8 mouse cellular contexts compared by ENCODE assay signal in the genomic region with DNA sequence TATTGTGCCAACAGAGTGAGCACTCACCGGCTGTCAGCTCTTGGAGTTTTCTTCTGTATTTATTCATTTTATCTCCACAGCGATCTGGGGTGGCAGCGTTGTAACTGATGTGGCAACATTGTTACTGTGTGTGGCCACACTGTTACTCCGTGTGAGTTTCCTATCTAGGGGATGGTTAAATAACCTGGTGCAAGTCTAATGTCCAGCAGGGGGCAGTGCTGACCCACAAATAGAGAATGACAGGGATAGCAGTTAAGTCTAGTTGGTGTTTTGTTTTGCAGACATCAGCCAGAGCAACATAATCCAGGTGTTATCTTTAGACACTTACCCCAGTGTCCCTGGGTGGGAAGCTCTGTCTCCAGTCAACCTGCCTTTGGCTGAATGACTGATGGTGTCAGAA. TPM values are rescaled to one million over a fixed set of nuclear protein-coding genes. Genes with fewer than 3 reads are reported as not detected.
A peak's percentile ranks its signal among the peaks of the same experiment; 100 is the strongest.
DNase-seq lines count a peak whose midpoint lies in the region; ATAC-seq and TF ChIP-seq lines count a peak whose summit lies in the region.

No protein-coding gene starts in this region.

- no peak overlapping the region for H3K27ac ChIP-seq in liver, adult 2 months (replicated peaks; ENCODE audit: insufficient read depth, low read depth, low read length)
- H3K27ac ChIP-seq in thymus, adult 2 months (ENCODE audit: control insufficient read depth, insufficient read depth, low read length), result no peak overlapping the region

- no peaks in the 10 kb centered on the region for H3K79me2 ChIP-seq in liver, adult 2 months (ENCODE audit: control insufficient read depth, insufficient read depth, low read length)

- TF ChIP-seq CTCF in liver, adult 2 months (IDR thresholded peaks at IDR 0.05; ENCODE audit: low read depth, low read length), result peak; percentile 59
- no peak for TF ChIP-seq CTCF in thymus, adult 2 months (IDR thresholded peaks at IDR 0.05; ENCODE audit: borderline replicate concordance, control insufficient read depth, extremely low read depth, insufficient read depth, low read length, poor library complexity)

- DNase-seq in A20 (ENCODE audit: low read depth, low spot score) (peak; percentile 83), ZHBTc4 (ENCODE audit: low read depth, low spot score) (peak; percentile 89)
- peak; percentile 80 to 88 for DNase-seq in cerebellum, postnatal 36 days
- DNase-seq in gastrocnemius, postnatal 10 days, result peak; percentile 86
- peak; percentile 91 for DNase-seq in kidney, adult 9 months
- DNase-seq in liver, adult 2 months (ENCODE audit: extremely low read depth, low read depth, low spot score), result peak; percentile 70
- DNase-seq in thymus, adult 2 months, result peak; percentile 86

- ATAC-seq in neutrophil, adult 5-6 weeks (ENCODE audit: extremely low read depth, insufficient number of reproducible peaks, low FRiP score, poor library complexity, severe bottlenecking), result peak; percentile 73

- no peak overlapping the region for H3K9ac ChIP-seq in liver, adult 2 months (ENCODE audit: low read depth, low read length)

- WGBS in liver, adult 2 months, result 6% methylated on average over 4 of the region's 4 CpGs
- WGBS in thymus, adult 2 months, result 1% methylated on average over 4 of the region's 4 CpGs

- H3K4me1 ChIP-seq in liver, adult 2 months (ENCODE audit: control insufficient read depth, insufficient read depth, low read length), result no peaks in the 10 kb centered on the region
- no peaks in the 10 kb centered on the region for H3K4me1 ChIP-seq in thymus, adult 2 months (replicated peaks; ENCODE audit: control insufficient read depth, insufficient read depth, low read length)

- H3K27me3 ChIP-seq in liver, adult 2 months (ENCODE audit: control insufficient read depth, insufficient read depth, low read length), result no peaks in the 10 kb centered on the region; the same call in 1 of the 2 replicates
- H3K27me3 ChIP-seq in thymus, adult 2 months (ENCODE audit: control insufficient read depth, insufficient read depth, low read length), result no peaks in the 10 kb centered on the region

- H3K36me3 ChIP-seq in liver, adult 2 months (ENCODE audit: control insufficient read depth, insufficient read depth, low read length), result no peaks in the 10 kb centered on the region
- H3K36me3 ChIP-seq in thymus, adult 2 months (ENCODE audit: control insufficient read depth, insufficient read depth, low read length), result no peaks in the 10 kb centered on the region

- no peak overlapping the region for H3K4me3 ChIP-seq in liver, adult 2 months (ENCODE audit: insufficient read depth, low read depth, low read length)
- H3K4me3 ChIP-seq in thymus, adult 2 months (ENCODE audit: control insufficient read depth, insufficient read depth, low read length), result no peak overlapping the region

- no peak for TF ChIP-seq POLR2A in liver, adult 2 months (IDR thresholded peaks at IDR 0.05; ENCODE audit: extremely low read depth, insufficient read depth, low read length)
- TF ChIP-seq POLR2A in thymus, adult 2 months (IDR thresholded peaks at IDR 0.05; ENCODE audit: control insufficient read depth, extremely low read depth, insufficient read depth, low read length, poor library complexity), result no peak

RNA-seq across cellular contexts. Expression of a gene that starts 23.1 kb away (rescaled TPM):
- 100 to 1,000 TPM; 134 to 146 TPM for total RNA-seq in gastrocnemius, postnatal 10 days (2021)
- 34.9 and 38.5 TPM in 2 replicates for total RNA-seq in liver, adult 2 months (2014; rRNA removed)
- 62.6 and 71.3 TPM in 2 replicates for polyA plus RNA-seq in liver, adult 2 months (2012; rRNA removed)
- total RNA-seq in neutrophil, adult 5-6 weeks (2017), result 53.7 and 59.8 TPM in 2 replicates
- polyA plus RNA-seq in thymus, adult 2 months (2012; rRNA removed), result 182 and 213 TPM in 2 replicates

RNA-seq across cellular contexts. Expression of a gene that starts 24.3 kb away (rescaled TPM):
- under 1 TPM; 0.34 to 0.38 TPM for total RNA-seq in gastrocnemius, postnatal 10 days (2021)
- 14.8 and 15.2 TPM in 2 replicates for total RNA-seq in liver, adult 2 months (2014; rRNA removed)
- 18.1 and 24.4 TPM in 2 replicates for polyA plus RNA-seq in liver, adult 2 months (2012; rRNA removed)
- 7.1 and 12.8 TPM in 2 replicates for total RNA-seq in neutrophil, adult 5-6 weeks (2017)
- 270 and 289 TPM in 2 replicates for polyA plus RNA-seq in thymus, adult 2 months (2012; rRNA removed)

RNA-seq across cellular contexts. Expression of a gene that starts 27.4 kb away (rescaled TPM):
- total RNA-seq in gastrocnemius, postnatal 10 days (2021), result not detected
- not detected in 2 replicates for total RNA-seq in liver, adult 2 months (2014; rRNA removed)
- polyA plus RNA-seq in liver, adult 2 months (2012; rRNA removed), result not detected in 2 replicates
- total RNA-seq in neutrophil, adult 5-6 weeks (2017), result not detected in 2 replicates
- polyA plus RNA-seq in thymus, adult 2 months (2012; rRNA removed), result not detected in 2 replicates

RNA-seq across cellular contexts. Expression of a gene that starts 46.1 kb away (rescaled TPM):
- total RNA-seq in gastrocnemius, postnatal 10 days (2021), result 1,000 to 10,000 TPM; 1,243 to 1,338 TPM
- total RNA-seq in liver, adult 2 months (2014; rRNA removed), result 445 and 458 TPM in 2 replicates
- 756 and 791 TPM in 2 replicates for polyA plus RNA-seq in liver, adult 2 months (2012; rRNA removed)
- 136 and 171 TPM in 2 replicates for total RNA-seq in neutrophil, adult 5-6 weeks (2017)
- polyA plus RNA-seq in thymus, adult 2 months (2012; rRNA removed), result 395 and 432 TPM in 2 replicates

RNA-seq across cellular contexts. Expression of a gene that starts 54.3 kb away (rescaled TPM):
- 1 to 10 TPM; 3.0 to 3.1 TPM for total RNA-seq in gastrocnemius, postnatal 10 days (2021)
- 0.18 TPM in 1 of 2 replicates, not detected in the other for total RNA-seq in liver, adult 2 months (2014; rRNA removed)
- polyA plus RNA-seq in liver, adult 2 months (2012; rRNA removed), result 0.11 TPM in 1 of 2 replicates, not detected in the other
- not detected in 2 replicates for total RNA-seq in neutrophil, adult 5-6 weeks (2017)
- 1.4 and 1.9 TPM in 2 replicates for polyA plus RNA-seq in thymus, adult 2 months (2012; rRNA removed)
